Mouse (Mus musculus) CH12.LX (cell line): Measurements from ENCODE around the gene App. TPM values are rescaled to one million over a fixed set of nuclear protein-coding genes. Genes with fewer than 3 reads are reported as not detected.

ENCODE experiments used
- DNase-seq: peaks from one replicate; pipeline ENCODE4 v3.0.0-alpha.2; 2013; ENCODE audit errors: extremely low read depth
- H3K27ac ChIP-seq: 2 replicates; pipeline ENCODE4 v1.5.1; 2012; ENCODE audit warnings: low read depth, mild to moderate bottlenecking, control low read depth, moderate library complexity; ENCODE audit not compliant: insufficient read depth
- H3K27me3 ChIP-seq: replicated peaks from 2 replicates; pipeline ENCODE3; 2012; ENCODE audit warnings: inconsistent platforms
- H3K36me3 ChIP-seq, 2 experiments: replicated peaks in 1 of 2; 2 replicates each; pipeline versions ENCODE3 to v1.6.1; 2012; ENCODE audit warnings: inconsistent platforms in 1 of 2, low read length in 1 of 2, mild to moderate bottlenecking in 1 of 2, mixed read lengths in 1 of 2, moderate library complexity in 1 of 2; ENCODE audit not compliant: control insufficient read depth in 1 of 2, insufficient read depth in 1 of 2
- H3K4me1 ChIP-seq, 2 experiments: 2 replicates each; pipeline ENCODE4 v1.6.1; 2012; ENCODE audit warnings: inconsistent platforms in 1 of 2, moderate library complexity in 1 of 2; ENCODE audit not compliant: insufficient read depth in 2 of 2, control insufficient read depth in 1 of 2
- H3K4me2 ChIP-seq: 2 replicates; pipeline ENCODE4 v1.6.1; 2012; ENCODE audit warnings: low read depth, mild to moderate bottlenecking, control low read depth; ENCODE audit not compliant: poor library complexity, insufficient read depth, severe bottlenecking
- H3K4me3 ChIP-seq, 3 experiments: fragments of 150-350 bp in 1 of 3; sonication (generic) in 1 of 3; replicated peaks in 1 of 3; 2 replicates each; pipeline versions ENCODE3 to v1.5.1; 2011 to 2012; ENCODE audit warnings: low read depth in 2 of 3, low read length in 2 of 3, mild to moderate bottlenecking in 2 of 3, moderate library complexity in 2 of 3, control low read depth in 1 of 3, improper control_type of control experiment in 1 of 3, inconsistent platforms in 1 of 3, mixed read lengths in 1 of 3; ENCODE audit not compliant: poor library complexity in 1 of 3
- H3K79me2 ChIP-seq: replicated peaks from 2 replicates; pipeline ENCODE4 v1.6.1; 2012; ENCODE audit warnings: mild to moderate bottlenecking, moderate library complexity; ENCODE audit not compliant: control insufficient read depth, poor library complexity, insufficient read depth, severe bottlenecking; ENCODE audit errors: extremely low read depth
- H3K9ac ChIP-seq: 2 replicates; pipeline ENCODE4 v1.6.1; 2012; ENCODE audit warnings: low read depth, mild to moderate bottlenecking, control low read depth, moderate library complexity; ENCODE audit not compliant: insufficient read depth
- H3K9me3 ChIP-seq: replicated peaks from 2 replicates; pipeline ENCODE3; 2012; ENCODE audit warnings: low read length, inconsistent platforms, mixed read lengths
- BHLHE40 ChIP-seq: IDR thresholded peaks from 2 replicates; pipeline ENCODE4 v1.6.1; 2011; ENCODE audit warnings: mild to moderate bottlenecking, low read depth, low read length, improper control_type of control experiment
- CHD1 ChIP-seq: IDR thresholded peaks from 2 replicates; pipeline ENCODE4 v1.6.1; 2012; ENCODE audit warnings: low read depth, low read length, improper control_type of control experiment, inconsistent platforms
- CTCF ChIP-seq, 2 experiments: IDR thresholded peaks in 1 of 2; conservative IDR thresholded peaks in 1 of 2; 2 replicates each; pipeline ENCODE4 v1.5.1; 2011 to 2012; ENCODE audit warnings: low read depth in 2 of 2, low read length in 2 of 2, improper control_type of control experiment in 1 of 2, inconsistent platforms in 1 of 2, mild to moderate bottlenecking in 1 of 2, moderate library complexity in 1 of 2
- E2F4 ChIP-seq: IDR thresholded peaks from 2 replicates; pipeline ENCODE4 v1.6.1; 2011; ENCODE audit warnings: low read depth, low read length, improper control_type of control experiment; ENCODE audit not compliant: insufficient replicate concordance
- ELF1 ChIP-seq: IDR thresholded peaks from 2 replicates; pipeline ENCODE4 v1.6.1; 2014; ENCODE audit warnings: low read depth, mild to moderate bottlenecking, inconsistent platforms, low read length, improper control_type of control experiment
- EP300 ChIP-seq: IDR thresholded peaks from 2 replicates; pipeline ENCODE4 v1.6.1; 2011; ENCODE audit warnings: low read length, improper control_type of control experiment
- GABPA ChIP-seq: IDR thresholded peaks from 2 replicates; pipeline ENCODE4 v1.6.1; 2012; ENCODE audit warnings: low read depth, low read length, improper control_type of control experiment, inconsistent platforms; ENCODE audit not compliant: insufficient replicate concordance
- HCFC1 ChIP-seq: IDR thresholded peaks from 2 replicates; pipeline ENCODE4 v1.6.1; 2012; ENCODE audit warnings: low read depth, mild to moderate bottlenecking, inconsistent platforms, low read length, improper control_type of control experiment
- IRF4 ChIP-seq: IDR thresholded peaks from 2 replicates; pipeline ENCODE4 v1.6.1; 2014; ENCODE audit warnings: low read depth, mild to moderate bottlenecking, inconsistent platforms, low read length, improper control_type of control experiment
- JUN ChIP-seq: IDR thresholded peaks from 2 replicates; pipeline ENCODE4 v1.6.1; 2011; ENCODE audit warnings: low read depth, mild to moderate bottlenecking, low read length, improper control_type of control experiment, moderate library complexity; ENCODE audit not compliant: insufficient read depth
- MAX ChIP-seq: IDR thresholded peaks from 2 replicates; pipeline ENCODE4 v1.6.1; 2011; ENCODE audit warnings: low read length, improper control_type of control experiment
- MEF2A ChIP-seq: IDR thresholded peaks from 2 replicates; pipeline ENCODE4 v1.6.1; 2014; ENCODE audit warnings: low read depth, mild to moderate bottlenecking, inconsistent platforms, low read length, improper control_type of control experiment, borderline replicate concordance
- MYC ChIP-seq: IDR thresholded peaks from 2 replicates; pipeline ENCODE4 v1.6.1; 2011; ENCODE audit warnings: low read depth, mild to moderate bottlenecking, improper control_type of control experiment, low read length
- NELFE ChIP-seq: IDR thresholded peaks from 2 replicates; pipeline ENCODE4 v1.6.1; 2011; ENCODE audit warnings: low read depth, low read length, improper control_type of control experiment
- NRF1 ChIP-seq: IDR thresholded peaks from 2 replicates; pipeline ENCODE4 v1.6.1; 2014; ENCODE audit warnings: low read depth, mild to moderate bottlenecking, inconsistent platforms, low read length, improper control_type of control experiment, moderate library complexity
- PAX5 ChIP-seq: IDR thresholded peaks from 2 replicates; pipeline ENCODE4 v1.6.1; 2012; ENCODE audit warnings: low read length, inconsistent platforms, mixed read lengths
- POLR2A ChIP-seq: IDR thresholded peaks from 2 replicates; pipeline ENCODE4 v1.6.1; 2011; ENCODE audit warnings: low read depth, mild to moderate bottlenecking, improper control_type of control experiment, low read length
- POLR2AphosphoS2 ChIP-seq: IDR thresholded peaks from 2 replicates; pipeline ENCODE4 v1.6.1; 2011; ENCODE audit warnings: low read depth, low read length, improper control_type of control experiment
- RAD21 ChIP-seq: IDR thresholded peaks from 2 replicates; pipeline ENCODE4 v1.6.1; 2011; ENCODE audit warnings: low read depth, mild to moderate bottlenecking, low read length, improper control_type of control experiment, moderate library complexity
- SMC3 ChIP-seq: IDR thresholded peaks from 2 replicates; pipeline ENCODE4 v1.6.1; 2011; ENCODE audit warnings: low read depth, low read length, improper control_type of control experiment
- TBP ChIP-seq: conservative IDR thresholded peaks from 2 replicates; pipeline ENCODE4 v1.6.1; 2011; ENCODE audit warnings: low read depth, low read length, improper control_type of control experiment
- TCF12 ChIP-seq: IDR thresholded peaks from 2 replicates; pipeline ENCODE4 v1.6.1; 2014; ENCODE audit warnings: low read depth, mild to moderate bottlenecking, inconsistent platforms, low read length, improper control_type of control experiment
- UBTF ChIP-seq: IDR thresholded peaks from 2 replicates; pipeline ENCODE4 v1.6.1; 2012; ENCODE audit warnings: low read depth, mild to moderate bottlenecking, inconsistent platforms, low read length, improper control_type of control experiment, moderate library complexity
- USF1 ChIP-seq: IDR thresholded peaks from 2 replicates; pipeline ENCODE4 v1.6.1; 2014; ENCODE audit warnings: low read depth, mild to moderate bottlenecking, inconsistent platforms, low read length, improper control_type of control experiment
- ZC3H11A ChIP-seq: IDR thresholded peaks from 2 replicates; pipeline ENCODE4 v1.6.1; 2012; ENCODE audit warnings: low read depth, mild to moderate bottlenecking, inconsistent platforms, low read length, improper control_type of control experiment
- ZMIZ1 ChIP-seq: IDR thresholded peaks from 2 replicates; pipeline ENCODE4 v1.6.1; 2012; ENCODE audit warnings: low read depth, mild to moderate bottlenecking, inconsistent platforms, low read length, improper control_type of control experiment
- ZNF384 ChIP-seq: IDR thresholded peaks from 2 replicates; pipeline ENCODE4 v1.6.1; 2012; ENCODE audit warnings: low read depth, low read length, improper control_type of control experiment, inconsistent platforms
- dilution Hi-C: fragments of 300-500 bp; cut with MboI; formaldehyde crosslinking; loops from 2 replicates; pipeline ENCODE4 v1.14.3; 2020; ENCODE audit warnings: low sequenced_read_pairs; ENCODE audit not compliant: extremely low pct_unique_long_range_greater_than_20kb, extremely low pct_ligation_motif_present
- in situ Hi-C: fragments of 300-500 bp; cut with MboI; formaldehyde crosslinking; loops from 3 replicates; pipeline ENCODE4 v1.14.3; 2019; ENCODE audit warnings: low sequenced_read_pairs, low pct_ligation_motif_present, low pct_unique_long_range_greater_than_20kb, mixed read lengths
- polyA plus RNA-seq: library from polyadenylated mRNA; unstranded; fragments of >175 nt; gene quantifications from 2 replicates; pipeline ENCODE4 v1.2.1, GENCODE M21; 2012; ENCODE audit warnings: low read depth; ENCODE audit not compliant: insufficient read length
- total RNA-seq, 2 experiments: library from RNA; depleted of rRNA; stranded (reverse); fragments of 300-350 nt in 1 of 2; fragments of >200 nt in 1 of 2; gene quantifications; 2 replicates each; pipeline ENCODE4 v1.2.3; 2012 to 2014

The App gene
- total and polyA plus RNA-seq, 3 experiments = 31.1 to 99.2 (median 84.1) TPM

DNA sequence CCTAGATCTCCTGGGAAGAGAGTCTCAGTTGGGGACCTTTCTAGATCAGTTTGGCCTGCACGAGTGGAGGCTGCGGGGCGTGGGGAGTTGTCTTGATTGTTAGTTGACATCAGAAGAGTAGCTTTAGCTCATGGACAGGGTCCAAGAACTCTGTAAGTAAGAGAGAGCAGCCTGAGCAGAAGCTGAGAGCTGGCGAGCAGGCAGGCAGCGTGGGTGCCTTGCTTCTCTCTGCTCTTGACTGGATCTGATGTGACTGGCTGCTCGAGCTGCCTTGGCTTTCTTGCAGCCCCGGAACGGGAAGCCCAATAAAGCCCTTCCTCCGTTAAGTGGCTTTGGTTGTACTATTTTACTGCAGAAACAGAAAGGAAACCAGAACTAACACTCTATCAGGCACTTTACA is 42.3 kb upstream of the App start:
- Histone ChIP-seq H3K27ac (no peak overlapping the region), H3K4me3 (no peak overlapping the region), H3K4me2 (no peak overlapping the region), H3K27me3 (no peaks in the 10 kb centered on the region), H3K4me1 (peaks cover 0 to 2% of the 10 kb centered on the region in 2 experiments; a peak in 1 of 4 replicates), H3K36me3 (no peaks in the 10 kb centered on the region), H3K79me2 (no peaks in the 10 kb centered on the region), H3K9me3 (no peaks in the 10 kb centered on the region), H3K9ac (no peak overlapping the region)
- no peak for DNase-seq
- in situ Hi-C loops = no loop called here
- TF ChIP-seq IRF4 (no peak), EP300 (no peak), ZMIZ1 (no peak), GABPA (no peak), BHLHE40 (no peak), CTCF (conservative IDR thresholded peaks at IDR 0.05 in 1 of 2, IDR thresholded peaks at IDR 0.05 in 1 of 2; ENCODE audit: low read depth in 2 of 2, low read length in 2 of 2) (no peak), TBP (no peak), ELF1 (no peak), TCF12 (no peak), SMC3 (no peak), RAD21 (no peak), HCFC1 (no peak), PAX5 (no peak), CHD1 (no peak), MYC (no peak), ZC3H11A (no peak), MAX (no peak)
- dilution Hi-C loops = no loop called here

DNA sequence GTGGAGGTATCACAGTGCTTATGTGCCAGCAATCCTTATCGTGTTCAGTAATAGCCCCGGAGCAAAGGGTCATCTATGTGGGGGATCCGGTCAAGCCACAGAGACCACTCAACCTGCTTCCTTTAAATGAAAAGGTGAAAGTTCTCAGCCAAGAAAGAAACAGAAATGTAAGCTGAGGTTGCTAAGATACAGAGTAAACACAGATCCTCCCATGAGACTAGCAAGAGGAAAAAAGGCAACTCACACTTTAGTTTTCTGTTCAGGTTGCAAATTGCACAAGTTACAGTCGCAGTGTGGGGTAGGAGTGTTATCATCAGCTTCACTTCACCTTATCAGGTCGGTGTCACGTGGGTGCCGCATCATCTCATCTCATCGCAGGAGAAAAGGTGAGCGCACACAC is 41.6 kb upstream of the App start:
- Histone ChIP-seq H3K4me2 (no peak overlapping the region), H3K27ac (no peak overlapping the region), H3K36me3 (no peaks in the 10 kb centered on the region), H3K79me2 (no peaks in the 10 kb centered on the region), H3K27me3 (no peaks in the 10 kb centered on the region), H3K4me3 (no peak overlapping the region), H3K9me3 (no peaks in the 10 kb centered on the region), H3K4me1 (peaks cover 0 to 2% of the 10 kb centered on the region in 2 experiments; a peak in 1 of 4 replicates), H3K9ac (no peak overlapping the region)
- in situ Hi-C loops (no loop called here), dilution Hi-C loops (no loop called here)
- DNase-seq = peak; percentile 4
- no peak for TF ChIP-seq NRF1
- no peak for TF ChIP-seq ZC3H11A
- TF ChIP-seq JUN = no peak
- no peak for TF ChIP-seq E2F4
- TF ChIP-seq ZNF384 = no peak
- no peak for TF ChIP-seq UBTF
- TF ChIP-seq TCF12 = no peak
- TF ChIP-seq BHLHE40 = no peak
- TF ChIP-seq POLR2AphosphoS2 = no peak
- no peak for TF ChIP-seq MYC
- TF ChIP-seq MAX = no peak
- TF ChIP-seq POLR2A = no peak
- no peak for TF ChIP-seq MEF2A
- no peak for TF ChIP-seq SMC3
- TF ChIP-seq USF1 = no peak
- no peak for TF ChIP-seq HCFC1
- TF ChIP-seq NELFE = no peak
